ENCODE assay signal across 17 mouse cellular contexts in the genomic region with DNA sequence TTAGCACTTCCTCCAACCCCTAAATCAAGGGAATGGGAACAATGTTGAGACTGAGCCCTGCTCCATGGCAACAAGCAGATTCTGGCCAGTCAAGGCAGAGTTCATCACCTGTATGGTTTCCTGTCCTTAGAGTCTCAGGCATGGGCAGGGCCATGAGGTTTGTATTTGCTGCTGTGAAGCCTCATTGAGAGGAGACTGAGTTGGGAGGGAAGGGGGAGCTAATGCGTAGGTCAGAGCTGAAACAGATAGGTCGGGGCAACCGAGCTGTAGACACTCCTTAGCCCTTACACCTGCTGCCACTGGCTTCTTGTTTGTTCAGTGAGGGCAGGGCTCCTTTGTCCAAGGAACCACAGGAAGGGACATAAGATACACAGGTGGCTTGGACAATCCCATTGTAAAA.
"Had no signal": no experiment of that assay in that cellular context is flagged by ENCODE, and none has a peak within 500 bp of the region (broad histone marks: within the 10 kb centered on the region; RNA-seq: fewer than 3 reads in every experiment).

No protein-coding gene starts in this region.

- H3K27ac ChIP-seq: neural tube, embryonic 12.5 days; neural tube, embryonic 13.5 days; neural tube, embryonic 15.5 days; stomach, embryonic 15.5 days; stomach, postnatal 0 days had no signal

- H3K27me3 ChIP-seq: neural tube, embryonic 12.5 days; neural tube, embryonic 13.5 days; neural tube, embryonic 15.5 days; stomach, embryonic 15.5 days had no signal

- H3K4me1 ChIP-seq: neural tube, embryonic 12.5 days; stomach, embryonic 15.5 days had no signal

- DNase-seq: retina, postnatal 1 day; right cerebral cortex, adult 18-20 months; right cerebral cortex, postnatal 14 days; right cerebral cortex, postnatal 25 days; right cerebral cortex, postnatal 4 days; spleen, adult 18-20 months; thymus, adult 18-20 months; thymus, adult 2 months; thymus, postnatal 14 days; thymus, postnatal 25 days; thymus, postnatal 36 days; thymus, postnatal 4 days had no signal

- H3K4me3 ChIP-seq: neural tube, embryonic 12.5 days; neural tube, embryonic 13.5 days; neural tube, embryonic 15.5 days; stomach, embryonic 15.5 days had no signal
